Mouse (Mus musculus): ENCODE data around the gene Hcn3.

Gene Hcn3

GRCm38 (mm10) chr3:89100811-89101210 is 59.2 kb downstream of the Hcn3 start, which contains the start of gene Gm43738:
Gm43738 (minus strand) TSS chr3:89101099.
- DNase-seq (ENCODE audit: low spot score): no peak

Measured in c-Kit-positive CD71-positive TER-119-positive erythroid progenitor cells, embryonic 14.5 days (primary cell).